Mouse (Mus musculus) erythroblast, adult 5-6 weeks (primary cell): Measurements from ENCODE around the gene Gm9999. TPM values are rescaled to one million over a fixed set of nuclear protein-coding genes. Genes with fewer than 3 reads are reported as not detected.
A peak's percentile ranks its signal among the peaks of the same experiment; 100 is the strongest.
"Not testable (repeated sequence)": the region's sequence is repeated elsewhere in the genome, so short reads cannot be mapped to it uniquely, and the experiment has no call there.

Experiments
- ATAC-seq: replicated peaks from 2 replicates; pipeline ENCODE4 v1.8.0; 2016; ENCODE audit warnings: moderate number of reproducible peaks, mild to moderate bottlenecking, moderate TSS enrichment, inconsistent platforms; ENCODE audit not compliant: poor library complexity, low FRiP score, severe bottlenecking
- total RNA-seq, 2 experiments: library from RNA; stranded (forward) in 1 of 2; stranded (reverse) in 1 of 2; fragments of 150-400 nt in 1 of 2; fragments of 200-764, 138-1000 nt in 1 of 2; gene quantifications; 2 replicates each; pipeline versions ENCODE4 v1.2.3 to v1.2.4; 2015 to 2017; ENCODE audit warnings: low replicate concordance in 2 of 2

Gene Gm9999
- total RNA-seq, 2 experiments from 2014 or later = not detected

DNA sequence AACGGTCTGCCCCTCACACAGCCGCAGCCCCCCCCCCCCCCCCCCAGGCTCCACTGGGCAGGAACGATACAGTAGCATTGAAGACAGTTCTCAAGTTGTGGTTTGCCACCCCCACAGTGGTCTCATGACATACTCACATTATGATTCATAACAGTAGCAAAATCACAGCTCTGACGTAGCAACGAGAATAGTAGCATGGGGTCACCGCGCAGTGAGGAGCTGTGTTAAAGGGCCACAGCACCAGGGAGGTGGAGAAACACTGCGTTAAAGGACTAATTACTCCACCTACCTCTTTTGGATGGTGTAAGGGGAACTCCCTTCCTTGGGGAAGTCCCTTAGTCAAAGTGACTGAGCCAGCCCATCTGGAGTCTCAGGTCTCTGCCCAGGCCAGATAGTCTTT lies 39.1 kb downstream of the Gm9999 start:
- ATAC-seq = no peak

DNA sequence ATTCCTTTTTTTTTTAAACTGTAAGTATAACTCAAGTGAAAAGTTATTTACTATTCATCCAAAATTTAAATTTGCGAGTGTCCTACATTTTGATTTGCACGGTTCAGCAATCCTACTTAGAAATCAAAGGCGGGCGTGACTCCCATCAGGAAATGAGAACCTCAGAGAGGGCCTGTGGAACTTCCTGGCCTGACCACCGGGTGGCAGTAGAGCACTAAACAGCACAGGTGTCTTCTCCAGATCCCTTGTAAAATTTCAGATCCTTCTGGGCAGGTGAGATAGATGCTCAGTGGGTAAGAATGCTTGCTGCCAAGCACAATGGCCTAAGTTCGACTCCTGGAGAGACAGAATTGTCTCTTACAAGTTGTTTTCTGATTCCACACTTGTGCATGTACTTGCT lies 40.1 kb downstream of the Gm9999 start:
- peak; percentile 83 for ATAC-seq

DNA sequence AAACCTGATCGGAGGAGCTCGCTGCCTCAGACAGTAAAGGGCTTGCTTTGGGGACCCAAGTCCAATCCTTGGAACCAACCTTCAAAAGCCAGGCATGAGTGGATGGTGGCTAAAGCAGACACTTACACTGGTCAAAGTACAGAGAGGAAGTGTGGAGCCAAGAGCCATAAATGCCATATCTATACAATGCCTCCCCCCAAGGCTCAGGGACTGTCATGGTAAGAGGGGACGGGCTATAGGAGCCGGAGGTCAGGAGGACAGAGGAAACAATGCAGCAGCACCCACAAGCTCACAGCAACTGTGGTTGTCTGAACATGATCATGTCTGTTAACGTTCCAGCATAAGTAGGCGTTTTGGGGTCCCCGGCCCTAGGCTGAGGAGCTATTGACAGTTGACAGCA lies 41.1 kb downstream of the Gm9999 start:
- ATAC-seq = no peak

DNA sequence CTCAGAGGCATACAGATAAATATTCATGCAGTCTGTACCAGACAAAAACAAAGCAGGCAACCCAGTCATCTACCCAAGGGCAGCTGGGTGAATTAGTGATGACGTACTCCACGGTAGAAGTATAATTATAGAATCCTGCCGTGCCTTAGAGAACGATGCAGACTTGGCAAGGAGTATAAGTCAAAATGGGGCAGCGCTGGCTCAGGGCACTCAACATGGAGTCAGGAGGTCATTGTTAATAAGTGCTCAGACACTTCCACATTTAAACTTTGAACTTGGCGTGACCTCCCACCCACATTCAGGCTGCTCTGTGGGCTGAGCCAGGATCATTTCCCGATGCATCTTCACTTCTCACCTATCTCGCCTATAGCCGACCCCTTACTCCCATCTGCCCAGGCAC lies 42.0 kb downstream of the Gm9999 start:
- no peak for ATAC-seq

DNA sequence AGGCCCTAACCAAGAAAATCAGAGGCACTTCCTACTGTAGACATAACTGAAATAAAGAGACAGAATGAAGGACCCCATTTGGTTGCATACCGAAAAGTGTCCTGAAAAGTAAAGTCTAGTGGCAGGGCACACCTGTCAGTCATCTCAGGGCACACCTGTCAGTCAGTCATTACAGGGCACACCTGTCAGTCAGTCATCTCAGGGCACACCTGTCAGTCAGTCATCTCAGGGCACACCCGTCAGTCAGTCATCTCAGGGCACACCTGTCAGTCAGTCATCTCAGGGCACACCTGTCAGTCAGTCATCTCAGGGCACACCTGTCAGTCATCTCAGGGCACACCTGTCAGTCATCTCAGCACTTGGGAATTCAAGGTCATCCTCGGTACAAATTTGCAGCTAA lies 43.5 kb downstream of the Gm9999 start:
- not testable (repeated sequence) for ATAC-seq

DNA sequence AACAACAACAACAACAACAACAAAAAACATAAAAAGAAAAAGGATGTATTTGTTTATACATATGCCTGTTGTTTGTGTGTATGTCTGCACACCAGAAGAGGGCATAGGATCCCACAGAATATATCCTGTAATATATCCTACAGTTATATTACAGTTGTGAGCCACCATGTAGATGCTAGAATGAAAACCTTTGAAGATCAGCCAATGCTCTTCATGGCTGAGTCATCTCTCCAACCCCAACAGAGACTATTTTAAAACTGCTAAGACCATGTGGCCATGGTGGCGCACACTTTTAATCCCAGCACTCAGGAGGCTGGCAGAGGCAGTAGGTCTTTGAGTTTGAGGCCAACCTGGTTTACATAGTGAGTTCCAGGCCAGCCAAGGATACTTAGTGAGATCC lies 44.1 kb downstream of the Gm9999 start:
- no peak for ATAC-seq

DNA sequence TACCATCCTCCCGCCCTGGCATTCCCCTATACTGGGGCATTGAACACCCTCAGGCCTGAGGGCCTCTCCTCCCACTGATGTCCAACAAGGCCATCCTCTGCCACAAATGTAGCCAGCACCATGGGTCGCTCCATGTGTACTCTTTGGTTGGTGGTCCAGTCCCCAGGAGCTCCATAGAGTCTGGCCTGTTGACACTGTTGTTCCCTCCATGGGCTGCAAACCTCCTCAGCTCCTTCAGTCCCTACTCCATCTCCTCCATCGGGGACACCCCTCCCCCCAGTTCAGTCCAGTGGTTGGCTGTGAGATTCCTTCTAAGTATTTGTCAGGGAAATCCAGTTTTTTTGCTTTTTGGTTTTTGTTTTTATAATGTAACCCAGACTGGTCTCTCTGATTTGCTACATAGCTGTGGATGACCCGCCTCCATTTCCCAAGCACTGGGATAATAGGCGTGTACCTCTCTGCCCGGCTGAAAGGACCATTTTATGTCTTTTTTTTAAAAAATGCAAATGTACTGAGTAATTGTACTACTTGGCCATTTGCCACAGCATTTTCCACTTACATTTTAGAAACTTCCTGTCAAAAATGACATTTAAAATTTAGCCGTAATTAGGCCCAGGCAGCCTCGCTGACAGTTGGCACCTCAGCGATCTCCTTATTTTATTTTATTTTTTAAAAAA lies 47.3 kb downstream of the Gm9999 start:
- no peak for ATAC-seq

DNA sequence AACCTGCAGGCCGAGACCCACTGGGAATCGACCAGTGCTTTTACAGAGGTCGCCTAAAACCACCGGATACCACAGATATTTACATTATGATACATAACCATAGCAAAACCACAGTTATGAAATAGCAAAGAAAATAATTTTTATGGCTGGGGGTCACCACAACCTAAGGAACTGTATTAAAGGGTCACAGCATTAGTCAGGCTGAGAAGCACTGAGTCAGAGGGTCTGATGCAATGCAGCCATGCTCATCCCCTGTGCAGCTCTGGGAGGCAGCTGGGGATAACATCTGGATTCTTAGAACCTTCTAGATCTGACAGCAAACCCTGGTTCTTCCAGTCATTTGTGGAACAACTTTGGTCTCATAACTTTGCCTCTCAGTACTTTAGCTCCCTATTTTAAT lies 48.0 kb downstream of the Gm9999 start:
- ATAC-seq = no peak

DNA sequence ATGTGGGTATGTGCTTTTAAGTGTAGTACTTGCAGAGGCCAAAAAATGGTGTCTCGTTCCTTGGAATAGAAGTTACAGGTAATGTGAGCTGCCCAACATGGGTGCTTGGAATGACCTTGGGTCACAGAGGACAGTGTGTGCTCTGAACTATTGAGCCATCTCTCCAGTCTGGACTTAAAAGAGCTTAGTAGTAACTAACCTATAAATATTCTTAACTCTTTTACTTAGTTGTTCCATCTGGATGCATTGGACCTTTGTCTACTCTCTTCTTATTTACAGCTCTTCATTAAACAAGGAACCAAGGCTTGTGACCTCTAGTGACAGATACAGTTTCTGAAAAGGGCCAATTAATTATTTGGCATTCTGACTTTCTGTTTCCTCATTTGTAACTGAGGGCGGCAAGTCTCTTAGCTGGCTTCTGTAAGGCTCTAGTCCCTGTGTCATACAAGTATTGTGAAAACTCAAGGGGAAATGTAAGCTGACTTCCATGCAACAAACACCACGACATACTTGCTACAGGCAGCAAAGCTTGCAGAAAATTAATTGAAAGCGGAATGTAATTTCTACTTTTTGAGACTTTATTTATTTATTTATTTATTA lies 51.5 kb downstream of the Gm9999 start:
- no peak for ATAC-seq

DNA sequence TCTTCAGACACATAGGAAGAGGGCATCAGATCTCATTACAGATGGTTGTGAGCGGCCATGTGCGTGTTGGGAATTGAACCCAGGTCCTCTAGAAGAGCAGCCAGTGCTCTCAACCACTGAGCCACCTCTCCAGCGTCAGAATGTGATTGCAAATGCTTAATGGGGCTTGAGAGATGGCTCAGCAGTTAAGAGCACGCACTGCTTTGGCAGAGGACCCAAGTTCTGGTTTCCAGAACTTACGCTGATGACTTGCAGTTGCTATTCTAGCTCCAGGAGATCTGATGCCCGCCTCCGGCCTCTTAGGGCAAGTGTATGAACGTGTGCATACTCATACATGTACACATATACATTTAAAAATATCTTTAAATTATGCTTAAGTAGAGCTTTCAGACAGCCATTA lies 52.0 kb downstream of the Gm9999 start:
- ATAC-seq = no peak

Other genes with a start within 250 kb of the Gm9999 start
- gene Saa1, start 240.6 kb upstream of the Gm9999 start, total RNA-seq (2015; ENCODE audit: low replicate concordance) = not detected in 2 replicates
- gene Saa1, start 240.6 kb upstream of the Gm9999 start, total RNA-seq (2017; ENCODE audit: low replicate concordance) = not detected in 2 replicates
- gene Saa2, start 231.8 kb upstream of the Gm9999 start, total RNA-seq (2015; ENCODE audit: low replicate concordance) = not detected in 2 replicates
- gene Saa2, start 231.8 kb upstream of the Gm9999 start, total RNA-seq (2017; ENCODE audit: low replicate concordance) = not detected in 2 replicates
- gene Hps5, start 187.5 kb upstream of the Gm9999 start, total RNA-seq (2015; ENCODE audit: low replicate concordance) = 13.0 and 16.5 TPM in 2 replicates
- 4.7 and 10.7 TPM in 2 replicates for gene Hps5, start 187.5 kb upstream of the Gm9999 start, total RNA-seq (2017; ENCODE audit: low replicate concordance)
- 11.3 and 21.3 TPM in 2 replicates for gene Gtf2h1, start 187.5 kb upstream of the Gm9999 start, total RNA-seq (2015; ENCODE audit: low replicate concordance)
- 15.8 and 19.5 TPM in 2 replicates for gene Gtf2h1, start 187.5 kb upstream of the Gm9999 start, total RNA-seq (2017; ENCODE audit: low replicate concordance)
- 108 and 109 TPM in 2 replicates for gene Ldha, start 142.1 kb upstream of the Gm9999 start, total RNA-seq (2015; ENCODE audit: low replicate concordance)
- gene Ldha, start 142.1 kb upstream of the Gm9999 start, total RNA-seq (2017; ENCODE audit: low replicate concordance) = 53.0 and 92.1 TPM in 2 replicates
- 3.8 TPM in 1 of 2 replicates, not detected in the other for gene Ldhc, start 122.4 kb upstream of the Gm9999 start, total RNA-seq (2015; ENCODE audit: low replicate concordance)
- gene Ldhc, start 122.4 kb upstream of the Gm9999 start, total RNA-seq (2017; ENCODE audit: low replicate concordance) = 0.56 TPM in 1 of 2 replicates, not detected in the other
- gene Tsg101, start 63.6 kb upstream of the Gm9999 start, total RNA-seq (2015; ENCODE audit: low replicate concordance) = 36.6 and 56.5 TPM in 2 replicates
- 19.3 and 26.5 TPM in 2 replicates for gene Tsg101, start 63.6 kb upstream of the Gm9999 start, total RNA-seq (2017; ENCODE audit: low replicate concordance)
- gene Uevld, start 25.1 kb upstream of the Gm9999 start, total RNA-seq (2015; ENCODE audit: low replicate concordance) = 6.5 and 16.7 TPM in 2 replicates
- 3.9 and 5.9 TPM in 2 replicates for gene Uevld, start 25.1 kb upstream of the Gm9999 start, total RNA-seq (2017; ENCODE audit: low replicate concordance)
- 11.9 and 17.3 TPM in 2 replicates for gene Spty2d1, start 24.8 kb downstream of the Gm9999 start, total RNA-seq (2015; ENCODE audit: low replicate concordance)
- 13.6 and 20.6 TPM in 2 replicates for gene Spty2d1, start 24.8 kb downstream of the Gm9999 start, total RNA-seq (2017; ENCODE audit: low replicate concordance)
- 3.3 and 10.0 TPM in 2 replicates for gene Tmem86a, start 67.0 kb downstream of the Gm9999 start, total RNA-seq (2015; ENCODE audit: low replicate concordance)
- 2.9 and 3.5 TPM in 2 replicates for gene Tmem86a, start 67.0 kb downstream of the Gm9999 start, total RNA-seq (2017; ENCODE audit: low replicate concordance)
- gene Ptpn5, start 150.1 kb downstream of the Gm9999 start, total RNA-seq (2015; ENCODE audit: low replicate concordance) = not detected in 2 replicates
- not detected in 2 replicates for gene Ptpn5, start 150.1 kb downstream of the Gm9999 start, total RNA-seq (2017; ENCODE audit: low replicate concordance)
- not detected in 2 replicates for gene Mrgpra6, start 221.3 kb downstream of the Gm9999 start, total RNA-seq (2015; ENCODE audit: low replicate concordance)
- not detected in 2 replicates for gene Mrgpra6, start 221.3 kb downstream of the Gm9999 start, total RNA-seq (2017; ENCODE audit: low replicate concordance)